Mouse (Mus musculus) T-cell, adult 2 months (primary cell): ENCODE measurements around the gene P4hb.
A peak's percentile ranks its signal among the peaks of the same experiment; 100 is the strongest.
"Not testable (repeated sequence)": the region's sequence is repeated elsewhere in the genome, so short reads cannot be mapped to it uniquely, and the experiment has no call there.

Experiments
- DNase-seq: peaks from one replicate; pipeline ENCODE4 v3.0.0; 2022; ENCODE audit warnings: low spot score

P4hb gene

DNA sequence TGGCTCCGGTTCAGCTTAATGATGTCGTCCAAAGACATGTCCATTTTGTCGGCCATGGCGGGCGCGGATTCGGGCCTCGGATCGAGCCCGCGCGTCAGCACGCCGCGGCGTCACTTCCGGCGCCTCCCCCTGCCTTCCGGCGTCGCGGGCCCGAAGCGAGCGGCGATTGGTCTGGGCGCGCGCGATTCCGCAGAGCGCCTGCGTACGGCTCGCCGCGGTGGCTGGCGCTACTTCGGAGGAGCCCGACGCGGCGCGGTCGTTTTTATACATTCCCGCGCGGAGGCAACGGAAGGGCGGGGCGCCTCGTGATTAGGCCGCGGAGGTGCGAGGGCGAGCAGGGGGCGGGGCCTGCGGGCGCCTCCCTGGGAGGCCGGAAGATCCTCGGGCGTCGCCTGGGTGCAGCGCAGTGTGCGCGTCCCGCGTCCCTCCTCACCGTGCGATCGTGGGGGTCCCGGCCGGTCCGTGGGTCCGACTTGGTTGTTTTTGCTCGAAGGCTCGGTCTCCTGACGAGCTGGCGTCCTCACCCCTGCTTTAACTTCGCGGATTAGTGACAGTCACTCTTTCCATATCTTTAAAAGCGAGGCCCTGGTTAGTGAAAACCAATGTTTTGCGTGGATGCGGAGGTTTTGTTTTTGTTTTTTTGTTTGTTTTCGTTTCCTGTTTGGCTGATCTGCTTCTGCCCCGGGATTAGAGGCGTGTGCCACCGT is 25.4 kb upstream of the P4hb start, which contains the start of the genes Alyref and Anapc11:
Alyref (minus strand) TSS at position 83 of the 707 bp plus-strand sequence.
Anapc11 (plus strand) TSS at position 139 of the 707 bp plus-strand sequence.
- peak; percentile 95 for DNase-seq

DNA sequence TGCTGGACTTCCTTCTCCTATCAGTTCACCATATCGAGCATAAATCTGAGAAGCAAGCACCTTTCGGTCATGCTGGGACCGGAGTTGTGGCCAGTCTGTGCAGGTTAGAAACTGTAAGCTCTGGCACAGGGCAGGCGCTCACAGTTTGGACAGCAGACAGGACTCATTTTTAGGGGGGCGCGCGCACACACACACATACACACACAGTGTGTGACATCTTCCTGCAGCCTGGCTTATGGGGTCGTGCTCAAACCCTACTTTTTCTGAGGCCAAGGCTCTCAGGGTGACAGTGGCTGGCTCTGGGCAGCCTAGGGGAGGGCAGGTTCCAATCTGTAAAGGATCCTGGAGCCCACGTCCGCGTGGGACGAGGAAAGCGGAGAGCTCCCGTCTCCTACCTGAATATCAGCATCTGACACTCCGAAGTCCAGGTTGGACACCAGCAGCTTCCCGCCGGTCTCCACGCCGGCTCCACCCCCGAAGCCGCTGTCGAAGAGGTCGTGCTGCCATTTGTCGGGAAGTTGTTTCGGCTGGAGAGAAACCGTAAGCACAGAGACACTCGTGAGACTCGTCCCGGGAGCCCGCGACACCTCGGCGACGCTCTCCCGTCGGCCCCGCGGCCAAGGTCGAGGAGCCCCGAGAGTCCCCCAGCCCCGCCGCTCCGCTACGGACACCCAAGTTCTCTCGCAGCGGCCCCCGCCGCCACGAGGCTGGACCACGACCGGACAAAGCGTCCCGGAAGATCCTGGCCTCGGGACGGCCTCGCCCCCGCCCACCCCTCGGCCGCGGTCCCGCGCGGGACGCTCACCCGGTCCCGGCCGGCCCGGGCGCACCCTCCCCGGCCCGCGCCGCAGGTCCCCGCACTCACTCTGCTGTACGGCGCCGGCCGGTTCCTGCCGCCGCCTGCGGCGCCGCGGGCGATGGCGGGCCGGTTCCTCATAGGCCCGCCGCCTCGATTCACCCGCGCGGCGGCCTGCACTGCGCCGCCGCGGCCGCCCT is 24.5 kb upstream of the P4hb start:
- DNase-seq, result no peak

DNA sequence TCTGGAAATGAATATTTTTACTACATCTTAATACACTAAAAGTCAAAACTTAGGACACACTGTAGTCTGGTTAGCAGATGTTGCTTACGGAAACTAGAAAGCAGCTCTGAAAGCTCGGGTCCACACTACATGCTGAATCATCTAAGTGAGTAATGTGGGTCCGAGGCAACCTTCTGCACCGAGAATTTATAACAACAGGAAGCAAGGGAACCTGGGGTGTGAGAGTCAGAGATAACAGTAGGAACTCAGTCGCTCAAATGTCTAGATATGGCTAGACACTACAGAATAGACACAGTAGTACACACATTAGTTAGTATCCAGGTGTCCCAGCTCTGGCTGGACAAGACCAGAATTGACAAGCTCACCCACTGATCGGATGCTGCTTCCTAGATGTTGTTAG is 15.5 kb upstream of the P4hb start:
- no peak for DNase-seq

DNA sequence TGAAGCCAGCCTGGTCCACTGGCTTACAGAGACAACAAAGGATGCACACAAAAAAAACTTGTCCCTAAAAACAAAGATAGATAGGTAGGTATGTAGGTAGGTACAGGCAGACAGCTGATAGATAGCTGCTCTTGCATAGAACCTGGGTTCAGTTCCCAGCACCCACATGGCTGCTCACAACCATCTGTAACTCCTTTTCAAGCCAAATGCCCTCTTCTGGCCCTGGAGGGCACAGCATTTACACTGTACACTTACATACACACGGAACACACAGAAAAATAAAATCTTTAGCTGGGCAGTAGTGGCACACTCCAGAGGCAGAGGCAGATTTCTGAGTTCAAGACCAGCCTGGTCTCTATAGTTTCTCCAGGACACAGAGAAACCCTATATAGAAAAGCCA is 10.9 kb upstream of the P4hb start:
- no peak for DNase-seq

DNA sequence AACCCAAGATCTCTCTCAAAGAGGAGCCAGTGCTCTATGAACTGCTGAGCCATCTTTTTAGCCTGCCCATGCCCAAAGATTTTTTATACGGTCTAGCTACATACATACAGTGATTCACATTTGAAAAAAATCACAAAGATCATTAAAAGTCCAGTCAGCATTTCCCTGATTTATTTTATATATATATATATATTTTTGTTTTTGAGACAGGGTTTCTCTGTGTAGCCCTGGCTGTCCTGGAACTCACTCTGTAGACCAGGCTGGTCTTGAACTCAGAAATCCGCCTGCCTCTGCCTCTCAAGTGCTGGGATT is 9.9 kb upstream of the P4hb start:
- not testable (repeated sequence) for DNase-seq

DNA sequence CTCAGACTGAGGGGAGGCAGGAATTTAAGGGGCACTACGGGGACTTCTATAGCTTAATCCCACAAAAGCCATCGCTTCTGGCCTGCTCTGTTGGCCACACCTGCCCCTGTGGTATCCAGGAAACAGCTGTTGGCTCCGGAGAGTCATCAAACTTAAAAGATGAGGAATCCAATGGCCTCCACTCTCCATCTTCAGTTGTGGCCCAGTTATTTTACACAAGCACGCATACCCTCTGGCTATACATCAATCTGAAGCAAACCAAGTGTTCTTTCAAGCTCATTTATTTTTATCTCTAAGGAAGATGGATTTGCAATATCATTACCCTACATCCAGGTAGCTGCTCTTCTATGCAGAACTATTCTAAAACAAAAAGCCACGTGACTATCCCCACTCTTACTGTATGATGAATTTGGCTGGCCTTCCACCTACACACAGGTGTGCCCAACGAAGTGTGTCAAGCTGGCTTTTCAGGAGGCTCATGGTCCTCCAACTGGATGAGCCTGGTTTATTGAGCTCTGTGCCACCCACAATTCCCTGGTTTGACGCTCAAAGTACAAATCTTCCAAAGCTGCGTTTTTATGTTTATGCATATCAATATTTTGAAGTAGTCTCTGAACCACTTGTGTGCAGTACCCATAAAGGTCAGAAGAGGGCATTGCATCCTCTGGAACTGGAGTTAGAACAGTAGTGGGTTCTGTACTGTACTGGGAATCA is 9.4 kb upstream of the P4hb start:
- peak; percentile 60 for DNase-seq

DNA sequence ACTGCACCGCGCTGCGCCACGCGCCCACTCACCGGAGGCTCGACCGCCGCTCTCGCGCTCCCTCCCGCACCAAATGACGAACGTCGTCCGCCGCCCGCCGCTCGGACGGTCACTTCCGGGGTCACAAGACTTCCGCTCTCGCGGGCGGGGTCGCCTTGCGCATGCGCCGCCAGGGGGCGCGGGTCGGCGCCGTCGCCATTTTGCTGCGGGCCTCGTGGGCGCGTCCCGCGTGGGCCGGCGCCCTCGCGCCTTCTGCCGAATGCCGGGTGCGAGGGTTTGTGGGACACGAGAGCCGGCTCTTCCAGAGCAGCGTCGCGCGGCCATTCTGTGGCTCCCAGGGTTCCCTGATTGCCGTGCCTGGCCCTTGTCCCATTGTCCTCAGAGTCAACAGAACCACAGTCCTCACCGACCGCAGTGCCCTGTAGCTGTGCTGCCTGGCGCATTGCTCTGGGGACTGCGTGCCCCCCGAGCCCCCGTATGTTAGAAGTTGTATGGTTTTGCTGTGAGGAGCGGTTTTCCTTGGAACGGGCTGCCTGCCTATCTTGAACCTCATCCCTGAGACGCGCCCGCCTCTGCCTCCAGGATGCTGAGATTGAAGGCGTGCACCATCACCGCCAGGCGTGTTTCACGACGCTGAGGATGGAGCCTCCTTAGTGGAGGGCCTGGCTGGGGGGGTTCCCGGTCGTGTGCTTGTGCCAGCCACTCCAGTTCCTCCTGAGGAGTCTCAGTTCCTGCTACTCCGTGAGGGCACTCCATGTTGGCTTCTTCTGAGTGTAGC is 8.6 kb upstream of the P4hb start, which contains the start of gene Arhgdia:
Arhgdia (minus strand) TSS at position 135 of the 778 bp plus-strand sequence.
- DNase-seq, result peak; percentile 86

DNA sequence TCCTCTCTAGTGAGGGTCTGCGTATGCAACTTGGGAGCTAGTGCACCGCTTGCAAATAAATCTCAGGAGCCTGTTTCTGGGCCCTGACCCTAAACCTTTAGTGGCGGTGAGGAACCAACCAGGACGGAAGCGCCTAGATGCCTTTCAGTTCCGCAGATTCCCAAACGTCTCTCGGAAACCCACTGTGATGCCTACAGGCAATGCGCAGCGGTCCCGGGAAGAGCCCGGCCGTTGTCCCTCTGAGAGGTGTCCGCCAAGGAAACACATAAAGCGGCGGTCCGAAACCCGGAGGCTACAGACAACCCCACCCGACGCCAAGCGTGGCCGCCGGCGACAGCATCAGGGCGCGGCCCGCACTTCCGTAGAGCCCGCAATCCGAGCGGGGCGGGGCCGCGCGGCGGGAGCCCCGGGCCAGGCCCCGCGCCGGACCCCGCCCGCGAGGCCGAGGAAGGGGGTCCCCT is 7.8 kb upstream of the P4hb start:
- DNase-seq, result no peak

DNA sequence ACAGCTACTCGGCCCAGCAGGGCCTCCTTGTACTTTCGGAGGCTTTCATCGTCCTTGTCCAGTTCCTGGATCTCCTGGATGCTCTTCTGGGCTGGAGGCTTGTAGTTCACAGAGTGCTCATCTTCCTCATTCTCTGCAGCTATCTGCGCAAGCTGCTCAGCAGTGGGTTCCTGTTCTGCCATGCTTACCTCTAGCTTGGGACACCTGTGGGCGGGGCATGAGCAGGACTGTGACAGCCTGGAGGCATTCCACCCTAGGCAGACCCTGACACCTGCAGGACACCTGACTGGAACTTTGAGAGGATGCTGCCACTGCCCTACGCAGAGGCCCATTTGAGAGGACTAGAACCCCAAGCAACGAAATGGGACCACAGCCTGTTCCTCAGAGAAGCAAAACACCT is 7.1 kb upstream of the P4hb start:
- no peak for DNase-seq

DNA sequence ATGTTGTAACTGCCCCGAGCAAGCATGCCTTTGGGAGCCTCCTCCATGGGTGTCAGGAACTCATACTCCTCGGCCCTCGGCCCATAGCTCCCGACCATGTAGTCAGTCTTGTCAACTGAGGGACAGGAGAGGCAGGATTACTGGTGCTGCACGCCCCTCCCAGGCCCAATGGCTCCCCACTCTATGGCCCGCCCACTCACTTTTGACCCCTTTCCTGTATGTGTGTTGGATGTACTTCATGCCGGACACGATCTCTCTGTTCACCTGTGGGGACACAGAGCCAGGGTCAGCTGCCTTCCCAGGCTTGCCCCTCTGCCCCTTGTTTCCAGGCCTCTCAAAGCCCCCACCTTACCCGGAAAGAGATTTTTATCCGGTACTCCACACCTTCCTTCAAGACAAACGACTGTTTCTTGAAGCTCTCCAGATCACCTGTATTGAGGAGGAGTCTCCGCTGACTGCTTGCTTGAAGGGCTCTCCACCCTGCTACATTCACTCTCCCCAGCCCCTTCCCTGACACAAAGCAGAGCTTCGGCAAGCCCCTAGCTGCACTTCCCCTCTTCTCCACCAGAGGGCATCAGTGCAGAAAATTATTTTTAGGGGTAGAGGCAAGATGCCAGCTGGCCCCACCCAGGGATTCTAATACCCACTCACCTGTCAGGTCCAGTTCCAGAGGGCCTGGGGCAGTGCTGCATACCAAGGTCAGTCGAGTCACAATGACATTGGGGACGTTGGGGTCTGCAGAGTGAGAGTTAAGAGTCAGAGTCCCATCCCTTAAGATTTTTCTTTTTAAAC is 6.5 kb upstream of the P4hb start:
- DNase-seq, result peak; percentile 77

DNA sequence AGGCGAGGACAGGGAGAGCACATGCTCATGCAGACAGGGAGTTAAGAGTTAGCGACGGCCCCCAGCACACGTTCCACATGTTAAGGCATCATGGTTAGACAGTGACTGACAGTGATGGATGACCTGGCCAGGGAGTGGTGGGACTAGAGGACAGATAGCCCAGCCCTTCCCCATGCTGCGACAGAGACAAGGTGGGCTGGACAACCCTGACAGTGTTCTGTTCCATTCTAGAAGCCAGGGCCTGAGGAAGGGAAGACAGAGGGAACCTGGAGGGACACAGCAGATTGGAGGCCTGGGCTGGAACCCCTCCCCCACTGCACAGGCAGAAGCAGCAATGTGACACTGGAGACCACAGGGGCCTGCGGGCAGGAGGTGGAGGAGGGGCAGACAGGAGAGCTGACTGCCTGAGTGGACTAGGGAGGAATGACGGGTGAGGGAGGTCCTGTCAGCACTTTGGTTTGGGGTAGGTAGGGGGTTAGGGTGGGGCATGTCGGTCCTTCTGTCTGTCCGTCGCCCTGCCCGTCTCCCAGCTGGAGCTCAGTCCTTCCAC is 5.7 kb upstream of the P4hb start:
- no peak for DNase-seq

DNA sequence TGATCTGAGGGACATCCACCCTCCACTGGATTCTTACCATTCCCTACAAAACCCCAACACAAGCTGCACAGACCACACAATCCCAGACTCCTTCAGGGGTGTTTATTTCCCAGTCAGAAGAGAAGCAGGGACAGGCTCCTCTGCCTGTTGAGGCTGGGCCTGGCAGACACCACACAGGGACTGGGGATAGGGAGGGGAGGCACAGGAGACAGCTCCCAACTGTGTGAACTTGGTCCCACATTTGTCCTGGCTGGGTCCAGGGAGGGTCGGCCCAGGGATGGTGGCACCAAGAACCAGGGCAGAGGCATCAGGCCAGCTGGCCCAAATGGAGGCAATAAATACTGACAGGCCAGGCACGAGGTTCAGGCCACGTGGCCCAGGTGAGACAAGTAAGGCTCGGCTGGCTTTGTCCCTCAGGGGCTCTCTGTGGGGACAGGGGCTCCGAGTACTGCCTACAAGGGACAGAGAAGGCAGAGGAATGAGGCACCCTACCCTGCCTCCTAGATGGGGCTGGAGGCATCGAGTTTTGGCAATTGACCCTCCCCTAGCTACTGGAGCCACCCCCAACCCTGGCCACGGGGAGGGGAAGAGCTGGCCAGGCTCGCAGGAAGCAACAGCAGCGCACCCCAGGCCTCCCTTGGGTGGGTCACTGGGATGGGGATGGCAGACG is 5.1 kb upstream of the P4hb start:
- DNase-seq, result no peak

DNA sequence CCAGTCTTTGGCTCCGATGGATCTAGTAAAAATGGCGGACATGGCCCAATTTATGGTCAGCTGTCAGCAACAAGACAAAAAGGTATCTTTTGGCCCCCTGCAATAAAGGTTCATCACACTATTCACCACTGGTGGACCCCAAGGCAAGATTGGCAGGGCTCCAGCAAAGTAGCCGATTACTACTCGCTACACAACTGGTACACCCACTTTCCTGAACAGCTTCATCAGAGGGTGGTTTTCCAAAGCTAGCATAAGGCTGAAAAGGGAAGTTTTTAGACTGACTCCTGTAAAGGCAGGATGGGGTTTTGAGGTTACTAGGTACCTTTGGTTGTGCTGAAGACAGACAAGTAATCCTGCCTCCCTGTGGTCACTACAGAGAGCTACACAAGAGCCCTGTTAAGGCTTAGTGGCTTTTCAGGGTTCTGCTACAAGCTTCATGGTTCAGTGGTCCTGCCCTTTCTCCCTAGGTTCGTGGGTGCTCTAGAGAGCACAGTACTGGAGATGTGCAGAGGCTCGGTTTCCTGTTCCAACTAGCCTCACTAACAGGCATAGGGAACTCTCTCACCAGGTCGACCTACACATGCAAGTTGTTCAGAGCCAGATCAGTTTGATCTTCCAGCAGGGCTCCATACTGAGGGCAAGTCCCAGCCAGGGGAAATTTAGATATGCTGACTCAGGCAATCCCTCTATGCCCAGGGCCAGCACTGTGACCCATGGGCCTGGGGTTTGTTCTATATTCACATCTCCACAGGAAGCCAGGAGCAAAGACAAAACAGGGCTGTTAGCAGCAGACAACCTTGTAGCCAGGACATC is 4.4 kb upstream of the P4hb start:
- DNase-seq, result peak; percentile 55

DNA sequence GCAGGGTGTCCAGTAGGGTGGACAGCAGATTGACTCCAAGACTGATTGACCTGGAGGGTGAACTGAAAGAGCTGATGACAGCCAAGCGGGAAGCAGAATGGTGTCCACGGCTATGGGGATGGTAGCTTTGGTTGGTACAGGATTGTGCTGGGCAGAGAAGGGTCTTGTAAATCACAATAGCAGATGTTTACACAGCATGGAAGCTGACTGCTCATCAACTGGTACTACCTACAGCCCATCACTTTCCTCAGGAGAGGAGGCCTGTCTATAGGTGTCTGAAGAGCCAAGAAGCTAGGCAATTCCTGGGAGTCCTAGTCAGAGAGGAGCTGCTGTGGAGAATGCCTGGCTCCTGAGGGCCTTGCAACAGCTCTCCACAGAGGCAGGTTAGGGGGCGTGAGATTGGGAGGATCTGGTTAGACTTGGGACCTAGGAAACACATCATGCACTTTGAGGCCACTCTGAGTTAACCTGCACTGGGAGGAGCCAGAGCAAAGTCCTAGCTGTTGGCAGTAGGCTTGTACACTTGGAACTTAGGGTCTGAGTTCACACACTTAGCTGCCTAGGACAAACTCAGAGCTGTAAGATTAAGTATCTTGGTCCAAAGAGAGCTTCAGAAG is 3.4 kb upstream of the P4hb start:
- DNase-seq, result no peak

DNA sequence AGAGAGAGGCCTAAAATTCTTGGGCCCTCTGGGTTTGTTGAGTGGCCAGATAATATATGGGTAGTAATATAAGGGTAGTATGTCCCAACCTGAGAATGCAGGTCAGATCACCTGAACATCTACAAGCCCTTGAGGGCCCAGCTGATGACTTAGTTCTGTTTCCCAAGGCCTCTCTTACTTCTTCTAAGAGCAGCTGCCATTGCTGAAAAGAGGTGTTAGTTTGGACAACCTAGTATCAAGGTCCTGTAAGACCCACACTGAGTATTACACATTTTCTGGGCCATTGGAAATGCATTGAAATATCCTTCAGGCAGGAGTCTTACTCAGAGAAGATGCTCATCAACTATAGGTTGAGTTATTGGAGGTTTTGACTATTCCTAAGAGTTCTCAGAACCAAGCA is 2.9 kb upstream of the P4hb start:
- DNase-seq, result no peak

DNA sequence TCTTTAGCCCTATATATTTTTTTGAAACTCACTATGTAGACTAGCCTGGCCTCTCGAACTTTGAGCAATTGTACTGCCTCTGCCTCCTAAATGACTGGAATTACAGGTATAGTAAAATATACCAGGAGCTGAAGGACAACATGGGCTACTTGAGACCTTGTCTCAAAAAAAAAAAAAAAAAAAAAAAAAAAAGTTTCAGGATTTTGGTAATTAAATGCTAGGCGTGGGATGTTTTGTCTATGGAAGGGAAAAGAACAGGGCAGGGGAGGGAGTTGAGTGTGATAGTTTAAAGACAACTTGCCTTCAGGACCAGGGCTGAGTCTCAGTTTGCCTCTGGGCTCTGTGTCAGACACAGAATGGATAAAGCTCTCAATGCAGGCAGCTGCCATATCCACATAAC is 2.0 kb upstream of the P4hb start:
- DNase-seq, result no peak

DNA sequence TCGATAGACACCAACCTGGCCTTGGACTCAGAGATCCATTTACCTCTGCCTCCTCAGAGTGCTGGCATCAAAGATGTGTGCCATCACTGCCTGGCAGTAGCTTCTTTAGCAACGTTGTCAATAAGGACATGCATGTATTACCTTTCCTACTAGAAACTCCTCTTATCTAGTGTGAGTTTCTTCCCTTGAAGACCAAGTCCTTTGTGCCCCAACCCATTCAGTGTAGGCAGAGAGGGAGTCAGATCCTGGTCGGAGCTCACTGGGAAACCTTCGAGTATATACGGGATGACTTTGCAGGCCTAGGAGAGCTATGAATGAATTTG is 1.2 kb upstream of the P4hb start:
- no peak for DNase-seq

DNA sequence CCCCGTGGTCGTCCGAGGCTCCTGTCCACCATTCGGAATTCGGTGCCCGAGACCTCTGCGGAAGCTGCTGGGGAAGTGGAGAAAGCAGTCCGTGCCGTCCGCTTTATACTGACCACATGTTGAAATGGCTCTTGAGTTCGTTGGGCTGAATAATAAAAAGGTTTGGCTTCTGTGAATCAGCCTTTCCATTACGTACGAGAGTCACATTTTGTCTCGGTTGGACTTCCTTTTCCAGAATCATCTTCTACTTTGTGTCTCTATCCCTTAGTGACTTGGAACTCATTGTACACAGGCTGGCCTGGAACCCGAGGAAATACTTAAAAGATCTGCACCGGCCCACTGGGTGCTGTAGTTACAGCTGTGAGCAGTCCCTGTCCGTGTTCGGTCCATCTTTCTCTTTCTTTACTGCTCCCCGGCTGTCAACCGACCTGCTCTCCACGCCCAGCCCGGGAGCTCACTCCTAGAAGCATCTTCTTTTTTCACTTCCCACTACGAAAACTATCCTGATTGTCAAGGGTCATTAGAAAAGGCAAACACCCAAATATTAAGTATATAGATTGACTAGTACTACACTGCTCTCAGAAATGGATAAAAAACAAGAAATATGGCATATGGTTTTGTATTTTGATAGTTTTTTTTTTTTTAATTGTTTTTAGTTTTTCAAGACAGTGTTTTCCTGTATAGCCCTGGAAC is 678 bp upstream of the P4hb start:
- no peak for DNase-seq
